Mouse (Mus musculus) ES-Bruce4 (cell line): ENCODE data around the gene Mfsd11. TPM values are rescaled to one million over a fixed set of nuclear protein-coding genes. Genes with fewer than 3 reads are reported as not detected.

Experiments used
- H3K27ac ChIP-seq: 2 replicates; pipeline ENCODE4 v1.5.1; 2012; ENCODE audit warnings: low read length, inconsistent platforms; ENCODE audit not compliant: insufficient read depth
- H3K27me3 ChIP-seq: 2 replicates; pipeline ENCODE4 v1.6.1; 2012; ENCODE audit warnings: mild to moderate bottlenecking, low read length, inconsistent platforms; ENCODE audit not compliant: control insufficient read depth, poor library complexity, insufficient read depth, severe bottlenecking
- H3K36me3 ChIP-seq: 2 replicates; pipeline ENCODE4 v1.6.1; 2012; ENCODE audit warnings: inconsistent platforms, mild to moderate bottlenecking, low read length, moderate library complexity; ENCODE audit not compliant: control insufficient read depth, poor library complexity, insufficient read depth, severe bottlenecking
- H3K4me1 ChIP-seq: one replicate; pipeline ENCODE4 v1.8.1; 2011; ENCODE audit warnings: low read length; ENCODE audit not compliant: control insufficient read depth, insufficient read depth
- H3K4me3 ChIP-seq: 2 replicates; pipeline ENCODE4 v1.5.1; 2011; ENCODE audit warnings: low read depth, mild to moderate bottlenecking, low read length
- H3K9ac ChIP-seq: 2 replicates; pipeline ENCODE4 v1.6.1; 2012; ENCODE audit warnings: low read depth, mild to moderate bottlenecking, inconsistent platforms; ENCODE audit not compliant: poor library complexity, severe bottlenecking
- H3K9me3 ChIP-seq: replicated peaks from 2 replicates; pipeline ENCODE4 v1.6.1; 2012; ENCODE audit warnings: mild to moderate bottlenecking, low read length, inconsistent platforms; ENCODE audit not compliant: control insufficient read depth, poor library complexity, insufficient read depth, severe bottlenecking
- CTCF ChIP-seq: IDR thresholded peaks from one replicate; pipeline ENCODE4 v1.8.1; 2011; ENCODE audit warnings: low read depth, low read length
- EP300 ChIP-seq: IDR thresholded peaks from 2 replicates; pipeline ENCODE4 v1.6.1; 2011; ENCODE audit warnings: low read depth, low read length; ENCODE audit not compliant: insufficient read depth
- POLR2A ChIP-seq: IDR thresholded peaks from one replicate; pipeline ENCODE4 v1.8.1; 2011; ENCODE audit warnings: low read length; ENCODE audit not compliant: insufficient read depth
- polyA plus RNA-seq: library from polyadenylated mRNA; stranded (reverse); fragments of >200 nt; gene quantifications from 2 replicates; pipeline ENCODE4 v1.2.4, GENCODE M21; 2011; ENCODE audit warnings: low read depth; ENCODE audit not compliant: missing spikeins, insufficient read depth, insufficient read length

The Mfsd11 gene
- polyA plus RNA-seq, 1 experiment, result 15.1 TPM

GRCm38 (mm10) chr11:116869223-116869622 lies 17.0 kb downstream of the Mfsd11 start:
- no peak overlapping the region for H3K4me3 ChIP-seq
- no peak overlapping the region for H3K27ac ChIP-seq
- TF ChIP-seq POLR2A (no peak), CTCF (no peak), EP300 (no peak)
- H3K36me3 ChIP-seq, result no peaks in the 10 kb centered on the region
- H3K9ac ChIP-seq, result no peak overlapping the region
- H3K27me3 ChIP-seq, result no peaks in the 10 kb centered on the region
- H3K9me3 ChIP-seq, result no peaks in the 10 kb centered on the region
- H3K4me1 ChIP-seq, result no peaks in the 10 kb centered on the region

- H3K36me3 ChIP-seq, result no peaks in the 10 kb centered on the region
These were observed 17.4 kb downstream of the Mfsd11 start for GRCm38 (mm10) chr11:116869641-116870040.

DNA sequence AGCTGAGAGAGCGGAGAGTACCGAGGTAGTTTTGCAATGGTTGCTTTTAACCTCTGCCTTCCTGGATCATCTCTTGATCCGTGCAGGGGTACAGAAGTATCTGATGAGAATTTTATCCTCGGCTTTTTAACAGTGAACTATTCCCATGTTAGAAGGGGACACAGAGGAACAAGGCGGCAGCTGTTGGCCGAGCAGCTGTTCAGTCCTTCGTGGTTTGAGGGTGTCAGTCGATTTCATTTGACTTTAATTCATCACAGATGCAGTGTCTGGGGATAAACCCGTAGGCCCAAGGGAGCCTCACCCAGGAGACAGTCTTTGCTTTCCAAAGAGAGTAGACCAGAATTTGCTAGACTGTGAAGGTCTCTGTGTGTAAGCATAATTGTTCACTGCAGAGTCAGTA lies 19.3 kb downstream of the Mfsd11 start:
- TF ChIP-seq CTCF (no peak), POLR2A (no peak), EP300 (no peak)
- Histone ChIP-seq H3K36me3 (no peaks in the 10 kb centered on the region), H3K27ac (no peak overlapping the region), H3K27me3 (no peaks in the 10 kb centered on the region), H3K9me3 (no peaks in the 10 kb centered on the region), H3K4me1 (no peaks in the 10 kb centered on the region), H3K9ac (no peak overlapping the region), H3K4me3 (no peak overlapping the region)

More at GRCm38 (mm10) chr11:116869641-116870040, 17.4 kb downstream of the Mfsd11 start:
- Histone ChIP-seq H3K4me1 (no peaks in the 10 kb centered on the region), H3K9me3 (no peaks in the 10 kb centered on the region), H3K27ac (no peak overlapping the region), H3K4me3 (no peak overlapping the region), H3K9ac (no peak overlapping the region), H3K27me3 (no peaks in the 10 kb centered on the region)
- TF ChIP-seq POLR2A, result no peak
- TF ChIP-seq EP300, result no peak
- TF ChIP-seq CTCF, result no peak

DNA sequence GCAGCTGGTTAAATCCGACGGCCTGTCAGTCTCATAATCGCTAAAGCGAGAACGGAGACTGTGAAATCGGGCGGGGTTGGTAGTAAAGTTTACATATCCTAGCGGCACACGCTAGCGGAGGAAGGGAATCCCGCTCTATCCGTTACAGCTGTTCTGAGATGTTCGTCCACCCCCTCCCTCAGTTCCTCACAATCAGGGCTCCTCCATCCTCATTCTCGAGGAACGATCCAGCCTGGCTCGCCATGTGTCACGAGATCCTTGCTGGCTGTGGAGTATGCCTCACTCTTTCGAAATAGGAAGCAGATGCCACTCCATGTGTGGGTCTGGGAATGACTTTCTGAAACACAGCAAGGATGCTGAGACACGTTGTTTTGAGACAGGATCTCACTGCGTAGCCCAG lies 21.7 kb downstream of the Mfsd11 start:
- Histone ChIP-seq H3K4me1 (no peaks in the 10 kb centered on the region), H3K27me3 (no peaks in the 10 kb centered on the region), H3K4me3 (no peak overlapping the region), H3K36me3 (no peaks in the 10 kb centered on the region), H3K27ac (no peak overlapping the region), H3K9me3 (no peaks in the 10 kb centered on the region), H3K9ac (no peak overlapping the region)
- TF ChIP-seq POLR2A, result no peak
- no peak for TF ChIP-seq CTCF
- TF ChIP-seq EP300, result no peak

GRCm38 (mm10) chr11:116878454-116878853 lies 26.2 kb downstream of the Mfsd11 start:
- no peak for TF ChIP-seq POLR2A
- no peak for TF ChIP-seq CTCF
- no peak for TF ChIP-seq EP300
- Histone ChIP-seq H3K9ac (no peak overlapping the region), H3K4me3 (no peak overlapping the region), H3K36me3 (no peaks in the 10 kb centered on the region), H3K9me3 (no peaks in the 10 kb centered on the region), H3K4me1 (no peaks in the 10 kb centered on the region), H3K27me3 (no peaks in the 10 kb centered on the region), H3K27ac (no peak overlapping the region)

- no peaks in the 10 kb centered on the region for H3K4me1 ChIP-seq
- no peaks in the 10 kb centered on the region for H3K9me3 ChIP-seq
- no peaks in the 10 kb centered on the region for H3K36me3 ChIP-seq
- TF ChIP-seq POLR2A, result no peak
- no peak for TF ChIP-seq CTCF
- no peak for TF ChIP-seq EP300
- H3K27me3 ChIP-seq, result no peaks in the 10 kb centered on the region
- H3K27ac ChIP-seq, result peak overlapping the region; percentile 4; the same call in 1 of the 2 replicates
- H3K4me3 ChIP-seq, result no peak overlapping the region
- no peak overlapping the region for H3K9ac ChIP-seq
These were observed 28.6 kb downstream of the Mfsd11 start for GRCm38 (mm10) chr11:116880839-116881238.
